In genomic region chr4:149405713-149406443, GRCm38 (mm10) we compare ENCODE assay signal across 15 mouse cellular contexts. TPM values are rescaled to one million over a fixed set of nuclear protein-coding genes. Genes with fewer than 3 reads are reported as not detected.
A peak's percentile ranks its signal among the peaks of the same experiment; 100 is the strongest.
DNase-seq lines count a peak whose midpoint lies in the region; ATAC-seq and TF ChIP-seq lines count a peak whose summit lies in the region.
"Had no signal": no experiment of that assay in that cellular context is flagged by ENCODE, and none has a peak within 500 bp of the region (broad histone marks: within the 10 kb centered on the region; RNA-seq: fewer than 3 reads in every experiment).

No protein-coding gene starts in this region.

- no peak overlapping the region for H3K9ac ChIP-seq in forebrain, embryonic 12.5 days
- H3K9ac ChIP-seq in intestine, postnatal 0 days (ENCODE audit: low read depth, low read length): no peak overlapping the region
- no peak overlapping the region for H3K9ac ChIP-seq in intestine, embryonic 16.5 days (ENCODE audit: low read depth, low read length)
- H3K9ac ChIP-seq in embryonic facial prominence, embryonic 15.5 days: no peak overlapping the region
- H3K9ac ChIP-seq: limb, embryonic 13.5 days had no signal

- H3K9me3 ChIP-seq in forebrain, embryonic 10.5 days: no peaks in the 10 kb centered on the region
- H3K9me3 ChIP-seq in forebrain, embryonic 12.5 days: no peaks in the 10 kb centered on the region
- H3K9me3 ChIP-seq in intestine, postnatal 0 days (ENCODE audit: control insufficient read depth): no peaks in the 10 kb centered on the region
- H3K9me3 ChIP-seq in intestine, embryonic 16.5 days (ENCODE audit: control insufficient read depth, low read length): no peaks in the 10 kb centered on the region
- no peaks in the 10 kb centered on the region for H3K9me3 ChIP-seq in embryonic facial prominence, embryonic 15.5 days (replicated peaks)
- H3K9me3 ChIP-seq: limb, embryonic 13.5 days had no signal

- no peak for ATAC-seq in forebrain, embryonic 12.5 days (ENCODE audit: low FRiP score)
- ATAC-seq in intestine, postnatal 0 days: no peak
- no peak for ATAC-seq in intestine, embryonic 16.5 days
- ATAC-seq in embryonic facial prominence, embryonic 15.5 days (ENCODE audit: insufficient number of reproducible peaks, low FRiP score, low TSS enrichment, low read depth): no peak

- H3K27me3 ChIP-seq in forebrain, embryonic 10.5 days (ENCODE audit: poor library complexity, severe bottlenecking): no peaks in the 10 kb centered on the region
- no peaks in the 10 kb centered on the region for H3K27me3 ChIP-seq in forebrain, embryonic 12.5 days
- no peaks in the 10 kb centered on the region for H3K27me3 ChIP-seq in intestine, postnatal 0 days (replicated peaks; ENCODE audit: control insufficient read depth, insufficient read depth, low read length)
- no peaks in the 10 kb centered on the region for H3K27me3 ChIP-seq in intestine, embryonic 16.5 days (replicated peaks; ENCODE audit: control insufficient read depth, insufficient read depth, low read length)
- no peaks in the 10 kb centered on the region for H3K27me3 ChIP-seq in embryonic facial prominence, embryonic 15.5 days
- H3K27me3 ChIP-seq: limb, embryonic 13.5 days had no signal

- TF ChIP-seq CTCF in intestine, postnatal 0 days (IDR thresholded peaks at IDR 0.05; ENCODE audit: low read depth): no peak

- 83% methylated on average over 16 of the region's 16 CpGs for WGBS in forebrain, embryonic 10.5 days
- WGBS in forebrain, embryonic 12.5 days: 79% methylated on average over 16 of the region's 16 CpGs
- WGBS in intestine, postnatal 0 days: 74% methylated on average over 16 of the region's 16 CpGs
- 78% methylated on average over 16 of the region's 16 CpGs for WGBS in intestine, embryonic 16.5 days
- WGBS in embryonic facial prominence, embryonic 15.5 days: 61% methylated on average over 16 of the region's 16 CpGs

- DNase-seq in forebrain, embryonic 10.5 days (ENCODE audit: extremely low spot score, low spot score): no peak
- DNase-seq in 3T3-L1 (ENCODE audit: low read depth, low spot score): peak; percentile 73
- DNase-seq in lung, postnatal 14 days: no peak
- DNase-seq in spleen, postnatal 36 days (ENCODE audit: low spot score in 2 of 2): no peak
- DNase-seq: adrenal gland, adult 8-10 months; gastrocnemius, postnatal 14 days; lung, adult 2 months; spleen, adult 18-20 months; thymus, postnatal 36 days had no signal

- no peak overlapping the region for H3K4me3 ChIP-seq in forebrain, embryonic 10.5 days
- no peak overlapping the region for H3K4me3 ChIP-seq in forebrain, embryonic 12.5 days (replicated peaks)
- no peak overlapping the region for H3K4me3 ChIP-seq in intestine, postnatal 0 days (ENCODE audit: low read depth, low read length)
- H3K4me3 ChIP-seq in intestine, embryonic 16.5 days (ENCODE audit: low read length): no peak overlapping the region
- H3K4me3 ChIP-seq in embryonic facial prominence, embryonic 15.5 days (replicated peaks): no peak overlapping the region
- H3K4me3 ChIP-seq: limb, embryonic 13.5 days had no signal

- peaks cover 33% of the 10 kb centered on the region for H3K36me3 ChIP-seq in forebrain, embryonic 10.5 days (replicated peaks)
- peaks cover 10% of the 10 kb centered on the region for H3K36me3 ChIP-seq in forebrain, embryonic 12.5 days (replicated peaks)
- H3K36me3 ChIP-seq in intestine, postnatal 0 days (ENCODE audit: control insufficient read depth, insufficient read depth): 0 out of 2 replicates have a peak, but pooled peaks cover 11% of the 10 kb centered on the region
- H3K36me3 ChIP-seq in intestine, embryonic 16.5 days (ENCODE audit: control insufficient read depth, insufficient read depth, low read length): peaks cover 2% of the 10 kb centered on the region
- 0 out of 2 replicates have a peak, but pooled peaks cover 2% of the 10 kb centered on the region for H3K36me3 ChIP-seq in embryonic facial prominence, embryonic 15.5 days

- 0 out of 2 replicates have a peak overlapping the region, but pooled peaks have one; percentile 11 for H3K27ac ChIP-seq in forebrain, embryonic 10.5 days
- no peak overlapping the region for H3K27ac ChIP-seq in forebrain, embryonic 12.5 days
- H3K27ac ChIP-seq in intestine, postnatal 0 days (ENCODE audit: low read depth, low read length): peak overlapping the region; percentile 41; the same call in 1 of the 2 replicates
- H3K27ac ChIP-seq in intestine, embryonic 16.5 days (ENCODE audit: low read length): no peak overlapping the region
- H3K27ac ChIP-seq in embryonic facial prominence, embryonic 15.5 days (replicated peaks): peak overlapping the region; percentile 69
- H3K27ac ChIP-seq: limb, embryonic 13.5 days had no signal

- peaks cover 43% of the 10 kb centered on the region for H3K4me1 ChIP-seq in forebrain, embryonic 10.5 days
- peaks cover 30% of the 10 kb centered on the region for H3K4me1 ChIP-seq in forebrain, embryonic 12.5 days
- H3K4me1 ChIP-seq in intestine, postnatal 0 days (replicated peaks; ENCODE audit: control insufficient read depth, insufficient read depth, low read length): peaks cover 6% of the 10 kb centered on the region
- H3K4me1 ChIP-seq in intestine, embryonic 16.5 days (ENCODE audit: control insufficient read depth, insufficient read depth, low read length): peaks cover 35% of the 10 kb centered on the region
- peaks cover 51% of the 10 kb centered on the region for H3K4me1 ChIP-seq in embryonic facial prominence, embryonic 15.5 days

- no peak overlapping the region for H3K4me2 ChIP-seq in forebrain, embryonic 12.5 days
- no peak overlapping the region for H3K4me2 ChIP-seq in intestine, postnatal 0 days (replicated peaks; ENCODE audit: low read depth)
- no peak overlapping the region for H3K4me2 ChIP-seq in intestine, embryonic 16.5 days (ENCODE audit: low read depth, low read length)
- H3K4me2 ChIP-seq in embryonic facial prominence, embryonic 15.5 days (replicated peaks): no peak overlapping the region
- H3K4me2 ChIP-seq: limb, embryonic 13.5 days had no signal

RNA-seq across cellular contexts. Expression of gene Ube4b, which starts 20.7 kb away (rescaled TPM):
- 61.8 and 64.6 TPM in 2 replicates for polyA plus RNA-seq in forebrain, embryonic 10.5 days (2016; fragmentation: Nextera tagmentation; extraction: Ambion mirVana)
- polyA plus RNA-seq in forebrain, embryonic 12.5 days (2016; fragmentation: Nextera tagmentation; extraction: Ambion mirVana): 68.9 and 76.0 TPM in 2 replicates
- 47.2 and 47.6 TPM in 2 replicates for polyA plus RNA-seq in intestine, postnatal 0 days (2015; fragmentation: Nextera tagmentation; extraction: Ambion mirVana)
- polyA plus RNA-seq in intestine, embryonic 16.5 days (2015; fragmentation: Nextera tagmentation; extraction: Ambion mirVana): 31.1 and 34.4 TPM in 2 replicates
- 42.5 and 45.8 TPM in 2 replicates for polyA plus RNA-seq in embryonic facial prominence, embryonic 15.5 days (2015; fragmentation: Nextera tagmentation; extraction: Ambion mirVana)

RNA-seq across cellular contexts. Expression of gene Rbp7, which starts 48.9 kb away (rescaled TPM):
- polyA plus RNA-seq in forebrain, embryonic 10.5 days (2016; fragmentation: Nextera tagmentation; extraction: Ambion mirVana): not detected in 2 replicates
- not detected in 2 replicates for polyA plus RNA-seq in forebrain, embryonic 12.5 days (2016; fragmentation: Nextera tagmentation; extraction: Ambion mirVana)
- 3.8 and 4.0 TPM in 2 replicates for polyA plus RNA-seq in intestine, postnatal 0 days (2015; fragmentation: Nextera tagmentation; extraction: Ambion mirVana)
- polyA plus RNA-seq in intestine, embryonic 16.5 days (2015; fragmentation: Nextera tagmentation; extraction: Ambion mirVana): 1.9 and 2.2 TPM in 2 replicates
- polyA plus RNA-seq in embryonic facial prominence, embryonic 15.5 days (2015; fragmentation: Nextera tagmentation; extraction: Ambion mirVana): 0.77 and 1.6 TPM in 2 replicates
- polyA plus RNA-seq: neural tube, embryonic 11.5 days had no signal

Comparison
In these comparisons a context has a peak if more than half of its experiments do, and no peak if none do; other contexts are left out.
1. H3K27ac ChIP-seq: peak in forebrain, embryonic 10.5 days (single experiment), intestine, postnatal 0 days (single experiment) and embryonic facial prominence, embryonic 15.5 days (single experiment); none in forebrain, embryonic 12.5 days (single experiment) and intestine, embryonic 16.5 days (single experiment).